Mouse (Mus musculus) hindbrain, embryonic 15.5 days (tissue): Measurements from ENCODE around the gene Fars2. TPM values are rescaled to one million over a fixed set of nuclear protein-coding genes. Genes with fewer than 3 reads are reported as not detected.
"Not testable (repeated sequence)": the region's sequence is repeated elsewhere in the genome, so short reads cannot be mapped to it uniquely, and the experiment has no call there.

Source experiments
- ATAC-seq: fragments of 200-750 bp; cut with Nextera tagmentation; 2 replicates; pipeline ENCODE4 v1.8.0; 2017; ENCODE audit warnings: low read depth, moderate number of reproducible peaks, moderate TSS enrichment; ENCODE audit not compliant: low FRiP score
- H3K27ac ChIP-seq: fragments of 300-500 bp; sonication (generic); replicated peaks from 2 replicates; pipeline ENCODE4 v1.5.1; 2015; ENCODE audit warnings: mild to moderate bottlenecking, inconsistent platforms
- H3K27me3 ChIP-seq: fragments of 300-500 bp; sonication (generic); 2 replicates; pipeline ENCODE4 v1.6.1; 2015; ENCODE audit warnings: control low read depth, inconsistent platforms
- H3K36me3 ChIP-seq: fragments of 300-500 bp; sonication (generic); 2 replicates; pipeline ENCODE4 v1.6.1; 2015; ENCODE audit warnings: control low read depth, inconsistent platforms
- H3K4me1 ChIP-seq: fragments of 300-500 bp; sonication (generic); replicated peaks from 2 replicates; pipeline ENCODE4 v1.6.1; 2015; ENCODE audit warnings: control low read depth, inconsistent platforms
- H3K4me2 ChIP-seq: fragments of 300-500 bp; sonication (generic); 2 replicates; pipeline ENCODE4 v1.6.1; 2015; ENCODE audit warnings: moderate library complexity, mild to moderate bottlenecking, inconsistent platforms
- H3K4me3 ChIP-seq: fragments of 300-500 bp; sonication (generic); 2 replicates; pipeline ENCODE4 v1.5.1; 2015; ENCODE audit warnings: mild to moderate bottlenecking, inconsistent platforms
- H3K9ac ChIP-seq: fragments of 300-500 bp; sonication (generic); 2 replicates; pipeline ENCODE4 v1.6.1; 2015; ENCODE audit warnings: inconsistent platforms
- H3K9me3 ChIP-seq: fragments of 300-500 bp; sonication (generic); 2 replicates; pipeline ENCODE4 v1.6.1; 2016; ENCODE audit warnings: control low read depth, inconsistent platforms
- WGBS: fragments of 180-500 bp; shearing (Covaris S2); methylation state at CpG from one replicate; pipeline ENCODE4 v1.1.7; 2015; 5-methylcytosine and 5-hydroxymethylcytosine counted together
- polyA plus RNA-seq: library from polyadenylated mRNA; unstranded; fragments of >200 nt; fragmentation: Nextera tagmentation; extraction: Ambion mirVana; gene quantifications from 2 replicates; pipeline ENCODE4 v1.2.1, GENCODE M21; 2015

The Fars2 gene
- polyA plus RNA-seq, 1 experiment from 2014 or later: 25.6 TPM

- no peak overlapping the region for H3K9ac ChIP-seq
- 51% methylated on average over 6 of the region's 6 CpGs for WGBS
- no peak for ATAC-seq
Observed at GRCm38 (mm10) chr13:36149175-36149939, 32.1 kb downstream of the Fars2 start.

GRCm38 (mm10) chr13:36150272-36150671 is 33.1 kb downstream of the Fars2 start:
- no peak overlapping the region for H3K27ac ChIP-seq

More at GRCm38 (mm10) chr13:36149175-36149939, 32.1 kb downstream of the Fars2 start:
- H3K36me3 ChIP-seq: no peaks in the 10 kb centered on the region
- no peaks in the 10 kb centered on the region for H3K9me3 ChIP-seq
- H3K4me1 ChIP-seq: peaks cover 7% of the 10 kb centered on the region; the same call in 1 of the 2 replicates
- no peak overlapping the region for H3K27ac ChIP-seq
- no peaks in the 10 kb centered on the region for H3K27me3 ChIP-seq
- H3K4me3 ChIP-seq: no peak overlapping the region
- no peak overlapping the region for H3K4me2 ChIP-seq

GRCm38 (mm10) chr13:36152728-36153498 is 35.7 kb downstream of the Fars2 start:
- WGBS: 79% methylated on average over 5 of the region's 5 CpGs
- ATAC-seq: no peak
- no peak overlapping the region for H3K9ac ChIP-seq
- H3K4me2 ChIP-seq: no peak overlapping the region
- no peak overlapping the region for H3K4me3 ChIP-seq
- H3K4me1 ChIP-seq: peaks cover 7% of the 10 kb centered on the region; the same call in 1 of the 2 replicates
- H3K9me3 ChIP-seq: no peaks in the 10 kb centered on the region
- no peak overlapping the region for H3K27ac ChIP-seq
- H3K36me3 ChIP-seq: no peaks in the 10 kb centered on the region
- H3K27me3 ChIP-seq: no peaks in the 10 kb centered on the region

More at GRCm38 (mm10) chr13:36150272-36150671, 33.1 kb downstream of the Fars2 start:
- ATAC-seq: no peak
- Histone ChIP-seq H3K27me3 (no peaks in the 10 kb centered on the region), H3K4me3 (no peak overlapping the region), H3K36me3 (no peaks in the 10 kb centered on the region), H3K9ac (no peak overlapping the region), H3K4me2 (no peak overlapping the region), H3K4me1 (peaks cover 7% of the 10 kb centered on the region; the same call in 1 of the 2 replicates), H3K9me3 (no peaks in the 10 kb centered on the region)
- WGBS: 62% methylated on average over 5 of the region's 5 CpGs

GRCm38 (mm10) chr13:36156340-36156931 is 39.2 kb downstream of the Fars2 start:
- Histone ChIP-seq H3K27me3 (no peaks in the 10 kb centered on the region), H3K27ac (no peak overlapping the region), H3K4me3 (no peak overlapping the region), H3K4me2 (no peak overlapping the region), H3K36me3 (no peaks in the 10 kb centered on the region), H3K9ac (no peak overlapping the region), H3K4me1 (no peaks in the 10 kb centered on the region), H3K9me3 (no peaks in the 10 kb centered on the region)
- ATAC-seq: no peak
- WGBS: 91% methylated on average over 7 of the region's 7 CpGs

GRCm38 (mm10) chr13:36163411-36163810 is 46.2 kb downstream of the Fars2 start:
- no peak for ATAC-seq
- Histone ChIP-seq H3K4me3 (no peak overlapping the region), H3K9me3 (no peaks in the 10 kb centered on the region), H3K4me1 (no peaks in the 10 kb centered on the region), H3K4me2 (no peak overlapping the region), H3K36me3 (no peaks in the 10 kb centered on the region), H3K27ac (no peak overlapping the region), H3K27me3 (no peaks in the 10 kb centered on the region), H3K9ac (no peak overlapping the region)
- 93% methylated on average over 5 of the region's 5 CpGs for WGBS

GRCm38 (mm10) chr13:36163898-36164297 is 46.7 kb downstream of the Fars2 start:
- Histone ChIP-seq H3K4me3 (no peak overlapping the region), H3K9ac (no peak overlapping the region), H3K27ac (no peak overlapping the region), H3K36me3 (no peaks in the 10 kb centered on the region), H3K9me3 (no peaks in the 10 kb centered on the region), H3K27me3 (no peaks in the 10 kb centered on the region), H3K4me1 (no peaks in the 10 kb centered on the region), H3K4me2 (no peak overlapping the region)
- WGBS: 89% methylated on average over 1 of the region's 1 CpGs
- ATAC-seq: no peak

GRCm38 (mm10) chr13:36172981-36173380 is 55.8 kb downstream of the Fars2 start:
- not testable (repeated sequence) for H3K4me2 ChIP-seq, ATAC-seq, H3K9ac ChIP-seq, H3K4me1 ChIP-seq, H3K9me3 ChIP-seq, H3K4me3 ChIP-seq, H3K27me3 ChIP-seq, H3K27ac ChIP-seq, H3K36me3 ChIP-seq
- 55% methylated on average over 2 of the region's 2 CpGs for WGBS

GRCm38 (mm10) chr13:36174101-36174500 is 56.9 kb downstream of the Fars2 start:
- Histone ChIP-seq H3K4me3 (no peak overlapping the region), H3K9ac (no peak overlapping the region), H3K27ac (no peak overlapping the region), H3K4me2 (no peak overlapping the region), H3K36me3 (no peaks in the 10 kb centered on the region), H3K4me1 (no peaks in the 10 kb centered on the region), H3K27me3 (no peaks in the 10 kb centered on the region), H3K9me3 (no peaks in the 10 kb centered on the region)
- no peak for ATAC-seq
- 95% methylated on average over 5 of the region's 5 CpGs for WGBS

GRCm38 (mm10) chr13:36174772-36175171 is 57.6 kb downstream of the Fars2 start:
- no peak overlapping the region for H3K27ac ChIP-seq

GRCm38 (mm10) chr13:36181231-36181630 is 64.0 kb downstream of the Fars2 start:
- Histone ChIP-seq H3K9me3 (no peaks in the 10 kb centered on the region), H3K4me1 (no peaks in the 10 kb centered on the region)
- ATAC-seq: no peak

More at GRCm38 (mm10) chr13:36174772-36175171, 57.6 kb downstream of the Fars2 start:
- no peak for ATAC-seq
- H3K9ac ChIP-seq: no peak overlapping the region
- no peaks in the 10 kb centered on the region for H3K27me3 ChIP-seq
- H3K4me3 ChIP-seq: no peak overlapping the region
- H3K4me1 ChIP-seq: no peaks in the 10 kb centered on the region
- H3K4me2 ChIP-seq: no peak overlapping the region
- whole genome bisulfite sequencing: 96% methylated on average over 4 of the region's 4 CpGs
- H3K9me3 ChIP-seq: no peaks in the 10 kb centered on the region
- no peaks in the 10 kb centered on the region for H3K36me3 ChIP-seq

GRCm38 (mm10) chr13:36190577-36190976 is 73.4 kb downstream of the Fars2 start:
- Histone ChIP-seq H3K27me3 (no peaks in the 10 kb centered on the region), H3K36me3 (no peaks in the 10 kb centered on the region), H3K4me2 (no peak overlapping the region), H3K4me1 (no peaks in the 10 kb centered on the region; the same call in 1 of the 2 replicates), H3K27ac (no peak overlapping the region), H3K9ac (no peak overlapping the region), H3K9me3 (no peaks in the 10 kb centered on the region), H3K4me3 (no peak overlapping the region)
- no peak for ATAC-seq
- 99% methylated on average over 2 of the region's 2 CpGs for WGBS

More at GRCm38 (mm10) chr13:36181231-36181630, 64.0 kb downstream of the Fars2 start:
- H3K27me3 ChIP-seq: no peaks in the 10 kb centered on the region
- no peak overlapping the region for H3K4me2 ChIP-seq
- WGBS: 75% methylated on average over 2 of the region's 2 CpGs
- no peak overlapping the region for H3K27ac ChIP-seq
- H3K36me3 ChIP-seq: no peaks in the 10 kb centered on the region
- no peak overlapping the region for H3K9ac ChIP-seq
- no peak overlapping the region for H3K4me3 ChIP-seq
